Mouse (Mus musculus) ovary, postnatal 14 days (tissue): ENCODE results near the gene Usp39.

Experiments
- DNase-seq: peaks from one replicate; pipeline ENCODE4 v3.0.0; 2022; ENCODE audit warnings: low spot score

The Usp39 gene

DNA sequence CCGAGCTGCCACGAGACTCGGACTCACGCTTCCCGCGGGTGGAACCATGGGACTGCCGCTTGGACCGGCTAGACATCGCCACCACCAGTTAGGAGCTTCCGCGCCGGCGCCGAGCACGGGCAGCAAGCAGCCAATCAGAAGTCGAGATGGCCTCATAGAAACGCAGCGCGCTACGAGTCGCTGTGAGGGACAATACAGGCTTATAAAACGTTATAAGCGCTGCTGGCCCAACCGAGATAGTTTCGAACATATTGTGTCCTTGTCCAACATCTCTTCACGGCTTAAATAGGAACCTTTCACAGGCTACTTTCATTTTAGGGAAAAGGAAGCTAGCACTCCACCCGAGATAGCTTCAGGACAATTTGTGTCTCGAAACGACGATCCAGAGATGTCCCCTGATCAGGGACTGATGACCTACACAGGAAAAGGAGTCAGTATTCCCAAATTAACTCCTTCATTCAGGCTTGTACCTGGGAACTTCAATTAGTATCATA, at the start of gene Usp39:
TSS of gene Usp39 (minus strand) at position 111 of the 494 bp plus-strand sequence.
- DNase-seq: peak; percentile 79

GRCm38 (mm10) chr6:72392341-72392740, 47.4 kb upstream of the Usp39 start:
- DNase-seq: no peak

DNA sequence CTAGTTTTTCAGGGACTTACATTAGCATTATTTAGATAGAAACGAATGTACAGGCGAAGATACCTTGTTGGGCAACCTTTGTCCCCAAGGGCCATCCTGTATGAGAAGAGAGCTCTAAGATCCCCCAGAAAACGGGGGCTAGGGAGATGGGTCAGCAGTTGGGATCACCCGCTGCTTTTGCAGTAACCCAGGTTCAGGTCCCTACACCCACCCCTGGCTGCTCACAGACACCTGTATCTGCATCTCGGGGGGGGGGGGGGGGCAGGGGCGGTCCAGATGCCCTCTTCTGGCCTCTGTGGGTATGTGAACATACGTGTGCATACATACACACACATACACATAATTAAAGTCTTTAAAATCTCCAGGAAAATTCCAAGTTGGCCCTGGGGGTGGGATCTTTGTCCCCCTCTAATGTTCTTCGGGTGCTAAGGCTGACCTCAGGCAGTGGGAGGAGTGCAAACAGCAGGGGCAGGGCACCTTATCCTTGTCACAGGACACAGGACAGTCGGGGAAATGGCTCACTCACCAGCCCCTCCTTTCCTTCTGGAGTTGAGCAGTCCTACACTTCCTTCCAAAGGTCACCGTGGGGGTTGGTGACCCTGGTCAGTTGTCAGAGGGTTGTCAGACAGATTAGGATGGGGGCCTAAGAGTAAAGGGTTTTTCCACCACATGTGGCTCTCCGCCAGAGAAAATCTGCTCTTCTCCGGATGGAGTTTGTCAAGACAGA, 46.0 kb upstream of the Usp39 start:
- peak; percentile 52 for DNase-seq

DNA sequence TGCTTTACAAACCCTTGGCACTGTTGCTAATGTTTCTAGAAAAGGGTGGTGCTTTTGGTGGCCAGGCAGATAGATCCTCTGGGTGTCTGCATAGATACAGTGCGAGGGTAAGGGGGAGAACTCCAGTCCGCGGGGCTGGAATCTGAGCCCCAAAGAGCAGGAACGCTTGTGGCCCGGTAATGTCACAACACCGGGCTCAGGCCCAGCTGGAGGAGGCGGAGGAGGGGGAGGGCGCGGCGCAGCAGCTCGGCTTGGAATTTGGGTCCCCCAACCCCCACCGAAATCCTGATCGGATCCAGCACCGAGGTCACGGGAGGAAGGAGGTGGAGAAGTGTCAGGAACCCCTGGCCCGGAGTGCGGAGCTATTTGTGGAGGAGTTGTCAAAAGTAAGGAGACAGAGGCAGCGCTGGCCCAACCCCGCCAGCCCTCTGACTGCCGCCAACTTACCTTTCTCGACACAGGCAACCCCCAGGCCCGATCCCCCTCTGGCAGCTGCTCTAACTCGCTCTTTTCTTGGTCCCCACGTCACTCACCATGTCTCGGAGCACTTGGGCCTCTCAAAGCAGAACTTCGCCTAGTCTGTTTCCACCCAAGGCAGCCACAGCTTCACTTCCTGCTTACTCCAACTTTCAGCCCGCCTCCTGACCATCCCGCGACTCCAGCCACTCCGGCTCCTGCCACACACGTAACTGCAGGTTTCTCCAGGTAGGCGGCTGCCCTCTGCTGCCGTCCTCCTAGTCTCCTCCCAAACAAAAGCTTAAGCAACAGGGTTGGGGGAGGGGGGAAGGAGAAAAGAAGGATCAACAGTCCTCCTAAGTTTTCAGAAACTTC, 45.2 kb upstream of the Usp39 start, which contains the start of gene Vamp8:
TSS of gene Vamp8 (minus strand) at position 763 of the 831 bp plus-strand sequence.
- DNase-seq: peak; percentile 81

DNA sequence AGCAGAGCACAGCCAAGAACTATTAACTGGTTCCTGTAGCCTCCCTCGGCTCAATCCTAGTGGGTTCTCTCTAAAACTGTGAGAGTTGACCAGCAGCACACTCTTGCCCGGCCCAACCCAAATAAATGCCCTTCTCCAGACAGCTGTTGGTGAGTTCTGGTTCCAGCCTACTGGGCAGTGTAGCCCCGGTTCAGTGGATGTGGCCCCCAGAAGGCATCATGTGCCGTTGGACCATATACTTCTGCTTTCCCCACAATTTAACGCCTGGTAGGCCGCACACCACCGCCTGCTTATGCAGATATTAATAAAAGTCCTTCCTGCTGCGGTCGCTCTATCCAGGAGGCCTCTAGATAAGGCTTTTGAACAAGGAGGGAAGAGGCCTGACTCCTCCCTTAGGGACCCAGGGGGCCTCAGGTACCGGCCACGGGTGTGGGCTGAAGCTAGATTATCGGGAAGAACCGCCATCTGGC, 44.5 kb upstream of the Usp39 start:
- DNase-seq: peak; percentile 42

DNA sequence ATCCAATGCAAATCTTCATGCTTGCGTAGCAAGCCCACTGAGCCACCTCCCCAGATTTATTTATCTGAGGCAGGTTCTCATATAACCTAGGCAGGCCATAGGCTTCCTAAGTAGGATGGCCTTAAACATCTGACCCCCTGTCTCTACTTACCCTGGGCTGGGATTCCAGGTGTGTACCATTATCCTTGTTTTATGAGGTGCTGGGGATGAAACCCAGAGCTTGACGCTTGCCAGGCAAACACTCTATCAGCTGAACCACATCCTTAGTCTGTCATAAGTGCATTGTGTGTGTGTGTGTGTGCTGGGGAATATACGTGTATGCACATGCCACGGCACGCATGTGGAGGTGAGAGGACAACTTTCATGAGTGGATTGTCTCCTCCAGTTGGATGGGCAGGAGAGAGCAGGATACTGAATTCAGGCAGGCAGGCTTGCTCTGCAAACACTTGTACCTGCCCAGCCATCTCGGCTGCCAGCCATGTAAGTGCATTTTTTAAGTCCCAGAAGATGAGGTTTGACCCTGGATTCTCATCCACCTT, 43.9 kb upstream of the Usp39 start:
- no peak for DNase-seq

DNA sequence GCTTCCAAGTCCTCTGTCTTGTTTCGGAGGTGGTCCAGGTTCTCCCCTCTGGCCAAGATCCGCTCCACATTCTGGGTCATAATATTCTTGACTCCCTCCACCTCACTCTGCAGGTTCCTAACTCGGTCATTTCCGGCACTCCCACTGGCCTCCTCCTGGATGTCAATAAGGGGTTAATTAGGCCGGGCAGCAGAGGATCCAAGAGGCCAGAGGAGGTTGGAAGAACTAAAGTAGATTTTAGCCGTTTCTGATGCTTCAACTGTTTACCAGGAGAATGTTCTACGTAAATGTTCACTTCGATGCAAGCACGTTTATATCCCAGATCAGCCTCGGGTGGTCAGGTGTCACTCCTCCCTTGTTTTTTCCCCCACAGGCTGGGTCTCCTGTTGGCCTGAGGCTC, 43.3 kb upstream of the Usp39 start:
- no peak for DNase-seq

GRCm38 (mm10) chr6:72387816-72388215, 42.8 kb upstream of the Usp39 start:
- no peak for DNase-seq

DNA sequence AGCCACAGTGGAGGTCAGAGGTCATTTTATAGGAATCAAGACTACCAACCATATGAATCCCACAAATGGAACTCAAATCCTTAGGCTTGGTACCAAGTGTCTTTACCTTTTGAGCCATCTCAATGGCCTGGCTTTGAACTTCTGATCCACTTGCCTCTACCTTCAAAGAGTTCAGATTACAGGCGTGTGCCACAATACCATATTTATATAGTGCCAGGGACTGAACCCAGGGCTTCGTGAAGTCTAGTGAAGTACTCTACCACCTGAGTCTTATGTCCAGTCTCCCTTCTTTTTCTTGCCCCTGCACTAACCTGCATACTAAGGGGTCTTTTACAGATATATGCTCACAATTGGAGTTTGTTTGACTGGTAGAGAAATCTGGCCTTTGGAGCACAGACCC, 41.6 kb upstream of the Usp39 start:
- DNase-seq: no peak

- DNase-seq: no peak
Measured at GRCm38 (mm10) chr6:72385258-72385657, 40.3 kb upstream of the Usp39 start.

DNA sequence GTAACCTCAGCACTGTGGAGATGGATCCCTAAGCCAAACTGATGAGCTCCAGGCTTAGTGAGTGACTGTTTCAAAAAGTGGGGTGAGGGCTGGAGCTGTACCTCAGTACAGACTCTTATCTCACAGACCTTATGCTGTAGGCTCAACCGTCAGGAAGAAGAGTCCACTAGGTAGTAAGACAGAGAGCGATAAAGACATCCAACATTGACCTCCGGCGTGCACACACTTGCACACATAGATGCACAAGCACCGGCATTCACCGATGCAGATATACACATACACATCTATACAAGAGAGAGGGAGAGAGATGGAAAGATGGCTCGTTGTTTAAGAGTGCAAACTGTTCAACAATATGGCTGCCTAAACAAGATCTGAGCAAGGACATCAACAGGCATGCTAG, 39.0 kb upstream of the Usp39 start:
- DNase-seq: no peak

- DNase-seq: no peak
Measured at GRCm38 (mm10) chr6:72383142-72383820, 38.3 kb upstream of the Usp39 start.

GRCm38 (mm10) chr6:72382494-72382893, 37.5 kb upstream of the Usp39 start:
- DNase-seq: no peak

DNA sequence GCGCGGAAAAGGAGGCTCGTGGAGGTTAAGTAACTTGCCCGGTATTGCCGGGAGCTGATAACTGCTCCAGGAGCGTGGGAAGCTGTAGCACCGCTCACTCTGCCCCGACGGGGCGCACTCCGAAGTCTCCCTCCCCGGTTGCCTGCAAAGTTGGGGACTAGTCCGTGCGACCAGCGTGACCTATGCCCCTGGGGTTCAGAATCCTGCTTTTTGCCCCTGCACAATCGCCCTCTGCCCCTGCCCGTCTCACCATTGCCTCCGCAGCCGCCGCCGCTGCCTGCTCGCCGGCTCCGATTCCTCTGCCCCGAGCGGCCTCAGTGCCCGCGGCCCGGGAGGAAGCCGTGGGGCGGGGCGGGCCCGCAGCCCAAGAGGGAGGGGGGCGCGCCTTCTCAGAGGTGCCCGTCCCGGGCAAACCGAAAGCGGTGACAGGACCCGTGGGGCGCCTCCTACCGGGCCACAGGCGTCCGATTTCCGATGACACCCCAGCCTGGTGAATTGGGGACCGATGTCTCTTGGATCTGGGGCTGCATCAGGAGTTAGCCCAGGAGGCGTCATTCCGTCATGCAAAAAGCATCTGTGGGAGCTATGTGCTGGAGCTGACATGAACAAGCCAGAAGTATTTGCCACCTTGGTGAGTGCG, 35.3 kb upstream of the Usp39 start, which contains the start of gene Vamp5:
TSS of gene Vamp5 (minus strand) at position 338 of the 640 bp plus-strand sequence.
- DNase-seq: peak; percentile 64

GRCm38 (mm10) chr6:72379377-72380130, 34.6 kb upstream of the Usp39 start:
- no peak for DNase-seq

DNA sequence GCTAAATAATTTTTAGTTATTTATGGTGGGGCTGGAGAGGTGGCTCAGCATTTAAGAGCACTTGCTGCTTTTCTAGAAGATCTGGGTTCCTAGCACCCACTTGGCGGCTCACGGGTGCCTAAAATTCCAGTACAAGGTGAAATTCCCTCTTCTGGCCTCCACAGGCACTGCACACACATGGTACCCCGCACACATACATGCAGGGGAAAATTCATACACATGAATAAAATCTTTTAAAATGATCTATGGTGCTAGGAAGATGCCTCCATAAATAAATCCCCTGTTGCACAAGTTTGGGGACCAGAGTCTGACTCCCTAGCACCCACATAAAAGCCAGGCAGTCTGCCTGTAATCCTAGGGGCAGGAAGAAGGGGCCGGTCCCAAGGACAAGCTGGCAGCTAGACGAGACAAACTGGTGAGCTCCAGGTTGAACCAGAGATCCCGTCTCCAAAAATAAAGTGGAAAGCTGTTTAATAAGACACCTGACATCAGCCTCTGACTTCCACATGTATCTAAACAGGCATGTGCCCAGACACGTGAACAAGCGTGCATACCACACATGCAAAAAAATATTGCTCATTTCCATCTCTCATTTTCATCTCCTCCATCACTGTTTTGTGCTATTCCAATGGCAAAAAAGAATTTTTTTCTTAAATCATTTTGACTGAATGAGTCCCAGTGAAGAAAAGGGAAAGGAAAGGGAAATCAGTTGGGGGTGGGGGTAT, 33.7 kb upstream of the Usp39 start:
- no peak for DNase-seq

- no peak for DNase-seq
Measured at GRCm38 (mm10) chr6:72374820-72375563, 30.0 kb upstream of the Usp39 start.

DNA sequence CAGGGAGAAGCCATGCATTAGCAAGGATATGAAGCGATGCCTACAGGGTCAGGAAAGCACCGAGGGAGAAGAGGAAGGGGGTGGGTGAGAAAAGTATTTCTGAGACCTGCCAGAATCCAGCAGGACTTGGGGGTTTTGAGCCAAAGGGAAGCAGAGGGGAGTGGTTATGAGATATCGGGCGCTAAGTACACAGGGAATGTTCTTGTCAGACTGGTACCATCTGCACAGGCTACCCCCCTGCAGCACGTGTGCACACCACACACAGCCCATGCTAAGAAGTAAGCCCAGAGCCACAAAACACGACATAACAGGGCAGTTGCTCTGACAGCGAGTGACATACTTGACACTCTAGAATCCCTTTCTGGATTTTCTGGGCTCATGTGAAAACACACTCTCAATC, 29.2 kb upstream of the Usp39 start:
- DNase-seq: no peak

DNA sequence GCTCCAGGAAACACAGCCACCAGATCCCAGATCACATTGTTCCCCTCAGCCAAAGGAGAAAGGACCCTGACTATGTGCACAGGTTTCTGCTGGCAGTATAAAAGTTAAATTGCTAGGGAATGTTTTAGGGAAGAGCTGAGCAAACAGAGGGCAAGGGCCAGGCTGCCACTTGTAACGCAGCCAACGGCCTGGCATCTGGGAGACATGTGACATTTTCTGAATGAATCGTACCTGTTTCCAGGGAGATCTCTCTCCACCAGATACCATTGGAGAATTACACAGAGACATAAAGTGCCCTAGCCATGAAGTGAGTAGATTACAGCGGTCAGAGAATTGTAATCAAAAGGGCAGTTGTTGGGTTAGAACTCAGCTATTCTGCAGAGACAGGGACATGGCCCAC, 28.2 kb upstream of the Usp39 start:
- DNase-seq: no peak
